Mouse (Mus musculus) right cerebral cortex, postnatal 25 days (tissue): Measurements from ENCODE around the gene Klhl20.

Experiments
- DNase-seq: peaks from one replicate; pipeline ENCODE4 v3.0.0; 2022

The Klhl20 gene

DNA sequence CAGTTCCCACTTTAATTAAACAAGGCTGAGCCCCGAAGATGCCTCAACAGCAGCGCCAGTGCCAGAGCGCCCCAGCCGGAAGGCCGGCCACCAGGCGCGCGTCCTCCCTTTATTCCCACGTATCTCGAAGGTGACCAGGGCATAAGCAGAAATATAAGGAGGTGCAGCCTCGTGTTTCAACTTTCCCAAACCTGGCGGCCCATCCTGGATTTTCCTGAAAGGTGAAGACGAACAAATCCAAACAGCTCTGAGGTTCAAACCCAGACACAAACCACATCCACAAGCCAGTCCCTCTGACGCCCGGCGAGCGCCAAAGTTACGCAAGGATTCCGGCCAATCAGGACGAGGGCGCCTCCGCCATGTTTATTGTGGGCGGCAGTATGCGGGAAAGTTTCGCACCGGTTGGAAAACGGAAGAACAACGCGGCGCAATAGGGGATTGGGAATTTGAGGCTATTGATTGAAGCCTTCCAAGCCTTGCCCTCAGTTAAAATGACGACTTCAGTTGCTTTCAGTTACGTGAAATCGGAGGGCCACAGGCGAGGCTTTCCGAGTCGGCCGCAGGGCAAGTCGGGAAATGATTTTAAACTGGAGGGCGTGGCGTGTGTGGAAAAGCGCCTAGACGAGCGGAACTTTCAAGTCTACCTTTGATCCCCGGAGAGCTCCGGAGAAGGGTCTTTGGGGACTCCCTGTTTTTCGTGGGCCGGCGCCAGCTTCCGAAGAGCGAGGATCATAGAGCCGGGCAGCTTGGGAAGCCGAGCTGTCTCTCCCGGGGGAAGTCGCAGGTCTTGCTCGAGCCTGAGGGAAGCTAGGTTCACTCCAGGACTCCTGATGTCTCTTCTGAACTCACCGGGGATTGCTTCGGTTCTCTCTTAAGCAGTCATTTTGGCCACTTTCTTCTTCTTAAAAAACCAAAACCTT is 60.7 kb downstream of the Klhl20 start, which contains the start of the genes Dars2 and Cenpl:
Gene Dars2 (minus strand): TSS at position 307 of the 920 bp plus-strand sequence.
Gene Cenpl (plus strand): TSS at position 362 of the 920 bp plus-strand sequence.
- DNase-seq = peak; percentile 97

DNA sequence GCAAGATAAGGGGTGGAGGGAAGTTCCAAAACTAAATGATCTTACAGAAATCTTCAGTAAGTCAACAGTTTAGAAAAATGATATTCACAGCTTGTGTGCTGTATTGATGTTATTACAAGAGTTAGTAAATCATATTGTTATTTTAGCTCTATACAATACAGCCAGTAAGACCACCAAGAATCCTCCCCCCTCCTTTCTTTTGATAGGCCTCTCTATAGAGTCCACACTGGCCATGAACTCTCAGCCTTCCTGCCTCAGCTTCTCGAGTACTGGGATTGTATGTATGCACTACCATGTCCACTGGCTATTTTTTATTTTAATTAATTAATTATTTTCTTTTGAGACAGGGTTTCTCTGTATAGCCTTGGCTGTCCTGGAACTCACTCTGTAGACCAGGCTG is 68.0 kb downstream of the Klhl20 start:
- DNase-seq = no peak

DNA sequence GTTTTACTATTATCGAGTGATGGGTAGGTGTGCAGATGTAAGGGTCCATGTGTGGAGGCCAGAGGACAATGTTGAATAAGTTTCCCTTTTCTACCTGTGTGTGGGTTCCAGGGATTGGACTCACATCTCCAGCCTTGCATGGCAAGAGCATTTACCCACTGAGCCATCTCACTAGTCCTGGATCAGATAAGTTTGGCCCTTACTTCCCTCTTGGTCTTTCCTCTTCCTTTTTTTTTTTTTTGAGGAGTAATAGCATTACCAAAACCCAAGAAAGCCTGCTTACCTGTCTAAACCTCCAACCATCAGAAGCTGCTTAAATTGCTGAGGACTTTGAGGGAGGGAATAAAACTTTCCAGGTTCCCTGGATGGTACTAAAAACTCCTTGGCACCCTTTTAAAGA is 74.1 kb downstream of the Klhl20 start:
- no peak for DNase-seq

DNA sequence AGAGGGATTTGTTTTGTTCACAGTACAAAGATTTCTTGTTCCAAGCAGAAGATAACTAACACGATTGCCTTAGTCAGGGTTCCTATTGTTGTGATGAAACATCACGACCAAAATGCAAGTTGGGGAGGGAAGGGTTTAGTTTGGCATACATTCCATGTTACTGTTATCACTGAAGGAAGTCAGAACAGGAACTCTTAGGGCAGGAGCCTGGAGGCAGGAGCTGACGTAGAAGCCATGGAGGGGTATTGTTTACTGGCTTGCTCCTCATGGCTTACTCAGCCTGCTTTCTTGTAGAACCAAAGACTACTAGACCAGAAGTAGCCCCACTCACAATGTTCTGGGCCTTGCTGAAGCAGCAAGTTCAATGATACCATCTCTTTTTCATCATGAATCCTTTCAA is 84.3 kb downstream of the Klhl20 start:
- no peak for DNase-seq

DNA sequence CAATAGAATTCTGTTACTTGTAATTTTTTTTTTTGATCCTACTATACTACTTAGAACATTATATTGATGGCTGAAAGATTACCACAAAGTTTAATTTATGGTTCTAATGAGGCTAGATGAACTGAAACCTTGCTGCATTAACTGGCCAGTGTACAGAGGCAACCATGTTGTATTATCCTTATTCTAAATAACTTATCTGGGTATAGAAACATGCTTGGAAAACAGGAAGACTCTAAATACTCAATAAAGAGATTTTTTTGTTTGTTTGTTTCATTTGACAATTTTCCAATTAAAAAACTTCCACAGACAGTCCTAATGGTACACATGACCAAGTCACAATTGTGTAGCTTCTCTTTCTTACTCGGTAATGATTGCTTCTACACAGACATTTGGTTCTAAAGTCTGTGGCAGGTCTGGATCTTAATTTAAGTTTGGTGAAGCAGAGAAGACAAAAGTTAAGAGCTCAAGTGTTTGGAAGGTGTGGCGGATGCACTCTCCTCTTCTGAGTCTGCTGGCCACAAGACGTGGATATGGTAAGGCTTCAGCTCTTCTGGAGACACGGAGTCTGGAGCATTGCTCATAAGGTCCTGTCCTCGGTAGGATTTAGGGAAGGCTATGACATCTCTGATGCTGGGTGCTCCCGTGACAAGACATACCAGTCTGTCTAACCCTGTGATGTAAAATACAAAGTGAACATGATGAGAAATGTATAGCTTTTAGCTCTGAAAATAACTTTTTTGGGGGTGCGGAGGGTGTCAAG is 89.9 kb downstream of the Klhl20 start:
- DNase-seq = no peak

DNA sequence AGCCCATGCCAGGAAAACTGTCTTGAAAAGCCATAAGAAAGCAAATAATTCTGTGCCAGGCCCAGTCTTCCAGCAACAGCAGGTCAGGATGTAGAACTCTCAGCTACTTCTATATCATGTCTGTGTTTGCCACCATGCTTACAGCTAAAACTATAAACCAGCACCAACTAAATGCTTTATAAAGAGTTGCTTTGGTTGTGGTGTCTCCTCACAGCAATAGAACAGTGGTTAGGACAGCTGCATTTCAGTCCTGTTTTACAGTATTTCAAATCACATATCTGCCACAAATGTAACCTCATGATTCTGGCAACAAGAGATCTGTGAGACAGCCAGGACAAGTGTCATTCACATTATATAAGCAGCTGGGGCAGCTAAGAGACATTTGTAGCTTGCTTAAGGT is 90.5 kb downstream of the Klhl20 start:
- no peak for DNase-seq

DNA sequence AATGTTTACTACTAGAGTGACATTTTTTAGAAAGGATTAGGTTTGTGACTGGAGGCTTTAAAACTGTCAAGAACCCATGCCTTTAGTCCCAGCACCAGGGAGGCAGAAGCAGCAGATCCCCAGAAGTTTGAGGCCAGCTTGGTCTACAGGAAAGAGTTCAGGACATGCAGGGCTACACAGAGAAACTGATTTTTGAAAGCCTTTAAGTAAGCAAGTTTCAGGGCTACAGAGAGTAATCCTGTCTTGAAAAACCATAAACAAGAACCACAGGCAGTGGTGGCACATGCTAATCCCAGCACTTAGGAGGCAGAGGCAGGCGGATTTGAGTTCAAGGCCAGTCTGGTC is 90.9 kb downstream of the Klhl20 start:
- no peak for DNase-seq

DNA sequence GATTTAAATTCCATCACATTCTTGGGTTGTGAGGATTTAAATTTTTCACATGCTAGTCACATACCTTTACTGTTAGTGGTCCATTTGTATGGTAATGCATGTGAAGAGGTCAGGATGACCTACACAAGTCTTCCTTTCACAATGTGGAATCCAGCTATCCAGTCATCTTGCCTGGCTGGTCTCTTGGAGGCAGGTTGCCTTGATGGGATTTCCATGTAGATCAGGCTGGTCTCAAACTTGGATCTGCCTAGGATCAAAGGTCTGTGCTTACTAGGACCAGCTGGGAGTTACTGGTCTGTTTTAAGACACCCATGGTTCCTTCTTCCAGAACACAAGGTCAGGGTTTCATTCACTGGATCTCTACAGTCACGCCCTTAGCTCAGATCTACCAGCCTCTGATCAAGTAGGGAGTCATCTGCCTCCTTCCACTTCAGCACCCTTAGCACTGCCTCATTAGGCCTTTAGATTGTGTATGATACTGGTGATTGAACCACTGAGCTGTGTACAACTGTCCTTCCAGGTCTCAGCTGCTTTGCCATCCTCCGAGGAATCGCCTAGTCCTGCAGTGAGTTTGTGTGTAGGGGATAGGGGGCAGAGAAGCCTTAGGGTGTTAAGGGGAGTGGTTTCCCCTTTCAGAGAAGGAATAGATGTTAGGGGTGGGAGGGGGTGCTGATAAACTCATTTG is 91.4 kb downstream of the Klhl20 start:
- DNase-seq = no peak

DNA sequence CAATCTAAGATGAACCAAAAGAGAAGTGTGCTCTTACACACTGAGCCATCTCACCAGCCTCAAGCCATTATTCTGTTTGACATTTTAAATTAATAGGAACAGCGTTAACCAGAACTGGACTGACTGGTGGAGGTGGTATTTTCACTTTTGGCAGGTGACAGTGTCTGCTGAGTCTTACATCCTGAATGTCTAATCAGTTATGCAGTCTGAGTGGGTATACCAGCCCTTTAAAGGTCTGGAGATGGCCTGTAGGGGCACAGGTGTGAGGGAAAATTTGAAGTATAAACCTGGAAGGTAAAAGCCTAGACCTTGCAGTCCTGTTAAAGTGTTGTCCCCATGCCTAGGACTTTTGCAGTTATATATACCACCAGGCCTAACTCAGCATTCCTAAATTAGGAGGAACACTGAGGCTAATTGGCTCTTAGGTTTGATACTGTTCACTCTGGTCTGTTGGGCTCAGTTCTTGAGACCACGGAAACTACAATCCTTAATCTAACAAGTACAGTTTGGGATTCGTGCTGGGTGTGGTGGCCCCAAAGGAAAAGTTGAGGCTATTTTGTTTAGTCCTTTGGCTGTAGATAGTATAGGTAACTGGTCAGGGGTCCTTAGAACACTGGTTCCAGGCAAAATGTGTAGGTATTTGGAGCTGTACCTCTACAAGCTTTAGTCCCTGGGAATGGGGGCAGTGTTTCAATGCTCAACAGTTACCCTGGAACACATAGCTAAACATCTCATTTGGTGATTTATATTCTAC is 92.2 kb downstream of the Klhl20 start:
- DNase-seq = no peak
